Mouse (Mus musculus): ENCODE measurements at regions not wholly inside any gene's neighbourhood (a gene's known extent, or its start where the extent isn't known, plus 50 kb on each side); places are given as distances from the start of the nearest gene placed in this dataset.

DNA sequence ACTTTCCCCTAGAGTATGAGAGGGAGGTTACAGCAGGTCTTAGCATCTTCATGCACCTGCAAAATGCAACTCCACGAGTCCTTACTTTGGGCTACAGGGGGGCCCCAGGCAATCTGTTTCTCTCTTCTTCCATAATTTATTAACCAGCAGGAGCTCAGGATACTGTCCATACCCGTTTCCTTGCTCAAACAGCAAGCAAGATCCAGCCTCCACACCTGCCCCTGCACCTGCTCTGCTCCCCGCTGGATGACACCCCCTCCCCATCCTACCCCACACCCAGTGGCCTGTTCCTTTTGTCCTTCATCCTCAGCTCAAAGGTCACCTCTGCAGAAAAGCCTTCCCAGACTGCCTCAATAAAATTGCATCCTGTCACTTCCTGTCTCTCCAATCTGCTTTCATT is 56.1 kb upstream of the Shb start:
- TF ChIP-seq CTCF (IDR thresholded peaks at IDR 0.05; ENCODE audit: extremely low read depth, insufficient read depth, low read length), result no peak
- TF ChIP-seq POLR2A (IDR thresholded peaks at IDR 0.05; ENCODE audit: extremely low read depth, insufficient read depth, low read length), result no peak
